Mouse (Mus musculus): ENCODE measurements around the gene Mboat1. TPM values are rescaled to one million over a fixed set of nuclear protein-coding genes. Genes with fewer than 3 reads are reported as not detected.

Mboat1 gene
- total RNA-seq, 2 experiments from 2014 or later: 1.4 to 2.4 TPM

GRCm38 (mm10) chr13:30185549-30185948 is 49.3 kb downstream of the Mboat1 start:
- no peak for DNase-seq
- intact Hi-C loops (cut with DNase I): no loop called here

- DNase-seq: no peak
- intact Hi-C loops (cut with DNase I): no loop called here
Measured at GRCm38 (mm10) chr13:30185959-30186358, 49.7 kb downstream of the Mboat1 start.

GRCm38 (mm10) chr13:30186456-30186855 is 50.2 kb downstream of the Mboat1 start:
- intact Hi-C loops (cut with DNase I): no loop called here
- DNase-seq: peak; percentile 10 to 23

- intact Hi-C loops (cut with DNase I): loop anchor here (5.0 kb wide), 1 partner anchor 100 kb away; no protein-coding TSS in a partner anchor
- peak in 1 of 2 experiments; percentile 10 for DNase-seq
Measured at GRCm38 (mm10) chr13:30192031-30192716, 55.9 kb downstream of the Mboat1 start.

- DNase-seq: peak in 1 of 2 experiments; percentile 7
- intact Hi-C loops (cut with DNase I): loop anchor here (5.0 kb wide), 1 partner anchor 101 kb away; no protein-coding TSS in a partner anchor
Measured at GRCm38 (mm10) chr13:30193363-30193762, 57.1 kb downstream of the Mboat1 start.

- no peak for DNase-seq
- intact Hi-C loops (cut with DNase I): loop anchor here (5.0 kb wide), 1 partner anchor 103 kb away; no protein-coding TSS in a partner anchor
Measured at GRCm38 (mm10) chr13:30194834-30195233, 58.5 kb downstream of the Mboat1 start.

GRCm38 (mm10) chr13:30196661-30197060 is 60.4 kb downstream of the Mboat1 start:
- intact Hi-C loops (cut with DNase I): no loop called here
- no peak for DNase-seq

GRCm38 (mm10) chr13:30198101-30198570 is 61.8 kb downstream of the Mboat1 start:
- intact Hi-C loops (cut with DNase I): no loop called here
- no peak for DNase-seq

- DNase-seq: no peak
- intact Hi-C loops (cut with DNase I): no loop called here
Measured at GRCm38 (mm10) chr13:30199821-30200220, 63.5 kb downstream of the Mboat1 start.

GRCm38 (mm10) chr13:30200737-30201136 is 64.4 kb downstream of the Mboat1 start:
- intact Hi-C loops (cut with DNase I): no loop called here
- no peak for DNase-seq

- no peak for DNase-seq
Measured at GRCm38 (mm10) chr13:30203018-30203417, 66.7 kb downstream of the Mboat1 start.

GRCm38 (mm10) chr13:30208176-30208575 is 71.9 kb downstream of the Mboat1 start:
- DNase-seq: no peak
- intact Hi-C loops (cut with DNase I): no loop called here

More at GRCm38 (mm10) chr13:30203018-30203417, 66.7 kb downstream of the Mboat1 start:
- intact Hi-C loops (cut with DNase I): no loop called here

GRCm38 (mm10) chr13:30213276-30213675 is 77.0 kb downstream of the Mboat1 start:
- DNase-seq: no peak
- intact Hi-C loops (cut with DNase I): no loop called here

- intact Hi-C loops (cut with DNase I): no loop called here
- no peak for DNase-seq
Measured at GRCm38 (mm10) chr13:30217588-30218371, 81.5 kb downstream of the Mboat1 start.

- intact Hi-C loops (cut with DNase I): no loop called here
Measured at GRCm38 (mm10) chr13:30219597-30219996, 83.3 kb downstream of the Mboat1 start.

GRCm38 (mm10) chr13:30221316-30221715 is 85.0 kb downstream of the Mboat1 start:
- no peak for DNase-seq
- intact Hi-C loops (cut with DNase I): no loop called here

More at GRCm38 (mm10) chr13:30219597-30219996, 83.3 kb downstream of the Mboat1 start:
- no peak for DNase-seq

- DNase-seq: no peak
- intact Hi-C loops (cut with DNase I): no loop called here
Measured at GRCm38 (mm10) chr13:30224114-30224513, 87.8 kb downstream of the Mboat1 start.

GRCm38 (mm10) chr13:30224659-30225058 is 88.4 kb downstream of the Mboat1 start:
- DNase-seq: no peak
- intact Hi-C loops (cut with DNase I): no loop called here

- DNase-seq: no peak
- intact Hi-C loops (cut with DNase I): no loop called here
Measured at GRCm38 (mm10) chr13:30228762-30229161, 92.5 kb downstream of the Mboat1 start.

GRCm38 (mm10) chr13:30229625-30230139 is 93.4 kb downstream of the Mboat1 start:
- intact Hi-C loops (cut with DNase I): no loop called here
- DNase-seq: no peak

- peak; percentile 65 to 72 for DNase-seq
Measured at GRCm38 (mm10) chr13:30235056-30235750, 98.9 kb downstream of the Mboat1 start.

More at GRCm38 (mm10) chr13:30235056-30235750, 98.9 kb downstream of the Mboat1 start:
- intact Hi-C loops (cut with DNase I): no loop called here
